Mouse (Mus musculus) kidney, postnatal 14 days (tissue): Measurements from ENCODE around the gene Map3k6.

Experiments used
- DNase-seq: peaks from one replicate; pipeline ENCODE4 v3.0.0; 2022; ENCODE audit warnings: mixed read lengths

Gene Map3k6

DNA sequence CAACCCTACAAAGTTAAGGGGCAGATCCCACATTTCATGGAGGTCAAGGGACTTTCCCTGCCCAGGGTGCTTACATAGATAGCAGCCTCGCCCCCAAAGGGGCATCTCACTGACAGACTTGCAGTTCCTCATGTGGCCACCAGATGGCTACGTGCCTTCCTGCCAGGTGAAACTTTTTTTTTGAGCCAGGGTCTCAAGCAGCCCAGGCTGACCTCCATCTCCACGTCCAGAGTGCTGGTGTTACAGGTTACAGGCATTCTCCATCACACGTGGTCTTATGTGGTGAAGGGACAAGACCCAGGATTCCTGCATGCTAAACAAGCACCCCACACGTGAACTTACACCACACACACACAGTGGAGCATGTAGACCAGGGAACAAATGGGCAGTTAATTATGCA is 23.0 kb upstream of the Map3k6 start:
- DNase-seq: peak; percentile 75

- no peak for DNase-seq
Observed at GRCm38 (mm10) chr4:133218745-133219144, 21.9 kb upstream of the Map3k6 start.

DNA sequence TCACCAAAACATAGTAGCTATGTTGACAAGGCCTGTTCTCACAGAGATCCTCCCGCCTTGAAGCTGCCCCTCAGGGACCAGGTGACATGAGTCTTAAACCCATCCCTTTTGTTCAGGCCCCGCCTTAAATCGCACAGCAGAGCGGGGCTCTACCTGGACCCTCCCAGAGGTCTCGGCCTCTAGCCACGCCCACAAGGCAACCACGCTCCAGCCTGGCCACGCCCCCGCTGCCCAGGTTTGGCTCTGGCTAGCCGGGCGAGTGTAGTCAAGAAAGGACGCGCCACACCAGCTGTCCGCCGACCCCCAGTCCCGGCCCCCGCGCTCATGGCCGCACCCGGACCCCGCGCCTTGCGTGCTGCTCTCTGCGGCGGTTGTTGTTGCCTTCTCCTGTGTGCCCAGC is 20.0 kb upstream of the Map3k6 start:
- peak; percentile 74 for DNase-seq

GRCm38 (mm10) chr4:133221701-133222100 is 18.9 kb upstream of the Map3k6 start:
- DNase-seq: no peak

GRCm38 (mm10) chr4:133223875-133224274 is 16.7 kb upstream of the Map3k6 start:
- no peak for DNase-seq

DNA sequence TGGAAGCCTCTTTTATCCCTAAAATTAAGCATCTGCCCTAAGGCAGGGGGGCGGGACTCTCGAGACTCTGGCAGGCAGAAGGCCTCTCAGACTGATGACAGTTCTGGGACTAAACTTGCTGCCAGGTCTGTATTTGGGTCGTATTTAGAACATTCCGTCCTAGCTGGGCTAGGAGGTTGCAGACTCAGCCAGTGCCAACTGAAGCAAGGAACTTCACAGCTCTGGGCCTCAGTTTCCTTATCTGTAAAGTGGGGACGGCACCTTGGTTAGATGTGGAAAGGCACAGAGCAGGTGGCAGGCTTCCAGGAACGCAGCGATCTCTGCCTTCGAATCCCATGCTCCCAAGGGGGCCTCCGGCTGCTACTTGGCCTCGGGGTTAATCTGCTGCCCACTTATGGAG is 14.5 kb upstream of the Map3k6 start:
- no peak for DNase-seq

GRCm38 (mm10) chr4:133227636-133228035 is 13.0 kb upstream of the Map3k6 start:
- DNase-seq: no peak

- DNase-seq: no peak
Observed at GRCm38 (mm10) chr4:133229582-133229981, 11.0 kb upstream of the Map3k6 start.

GRCm38 (mm10) chr4:133233285-133233976 is 7.2 kb upstream of the Map3k6 start:
- DNase-seq: peak; percentile 70

- DNase-seq: no peak
Observed at GRCm38 (mm10) chr4:133234771-133235170, 5.8 kb upstream of the Map3k6 start.

- DNase-seq: no peak
Observed at GRCm38 (mm10) chr4:133235415-133235814, 5.2 kb upstream of the Map3k6 start.

DNA sequence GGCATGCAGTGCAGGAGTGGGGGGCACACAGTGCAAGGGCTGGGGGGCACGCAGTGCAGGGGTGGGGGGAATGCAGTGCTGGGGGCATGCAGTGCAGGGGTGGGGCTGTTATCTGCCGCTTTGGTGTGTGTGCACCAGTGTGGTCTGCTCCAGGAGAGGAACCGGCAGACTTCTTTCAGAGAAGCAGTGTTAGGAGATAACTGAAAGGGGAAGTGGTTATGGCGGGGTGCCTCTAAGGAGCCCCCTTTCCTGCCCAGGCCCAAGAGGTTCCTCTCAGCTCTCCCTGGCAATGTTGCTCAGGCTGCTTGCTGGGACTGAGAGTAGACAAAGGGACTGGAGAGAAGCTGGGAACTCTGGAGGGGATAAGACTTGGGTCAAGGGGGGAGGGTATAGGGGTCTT is 2.7 kb upstream of the Map3k6 start:
- DNase-seq: no peak

- peak; percentile 94 for DNase-seq
Observed at GRCm38 (mm10) chr4:133240934-133241908, 603 bp downstream of the Map3k6 start.

- no peak for DNase-seq
Observed at GRCm38 (mm10) chr4:133241910-133242309, 1.3 kb downstream of the Map3k6 start.

DNA sequence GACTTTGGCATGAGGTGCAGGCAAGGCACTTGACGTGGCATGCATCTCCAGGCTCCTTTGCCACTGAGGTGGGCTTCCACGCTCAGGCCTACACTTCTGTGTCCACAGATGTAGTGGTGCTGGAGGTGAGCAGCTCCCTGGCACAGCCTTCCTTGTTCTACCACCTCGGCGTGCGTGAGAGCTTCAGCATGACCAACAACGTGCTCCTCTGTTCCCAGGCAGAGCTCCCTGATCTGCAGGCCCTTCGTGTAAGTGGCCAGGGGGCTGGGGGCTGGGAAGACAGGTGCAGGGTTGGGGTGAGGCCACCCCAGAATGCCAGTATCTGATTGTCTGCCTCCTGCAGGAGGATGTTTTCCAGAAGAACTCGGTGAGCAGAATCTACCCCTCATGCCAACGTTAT is 2.1 kb downstream of the Map3k6 start:
- DNase-seq: no peak

GRCm38 (mm10) chr4:133243538-133243937 is 2.9 kb downstream of the Map3k6 start:
- peak; percentile 57 for DNase-seq

GRCm38 (mm10) chr4:133244289-133244688 is 3.7 kb downstream of the Map3k6 start:
- DNase-seq: no peak

- peak; percentile 76 for DNase-seq
Observed at GRCm38 (mm10) chr4:133247072-133247471, 6.5 kb downstream of the Map3k6 start.

- DNase-seq: no peak
Observed at GRCm38 (mm10) chr4:133247806-133248449, 7.3 kb downstream of the Map3k6 start.

GRCm38 (mm10) chr4:133250609-133251008 is 10.0 kb downstream of the Map3k6 start:
- DNase-seq: peak; percentile 86

DNA sequence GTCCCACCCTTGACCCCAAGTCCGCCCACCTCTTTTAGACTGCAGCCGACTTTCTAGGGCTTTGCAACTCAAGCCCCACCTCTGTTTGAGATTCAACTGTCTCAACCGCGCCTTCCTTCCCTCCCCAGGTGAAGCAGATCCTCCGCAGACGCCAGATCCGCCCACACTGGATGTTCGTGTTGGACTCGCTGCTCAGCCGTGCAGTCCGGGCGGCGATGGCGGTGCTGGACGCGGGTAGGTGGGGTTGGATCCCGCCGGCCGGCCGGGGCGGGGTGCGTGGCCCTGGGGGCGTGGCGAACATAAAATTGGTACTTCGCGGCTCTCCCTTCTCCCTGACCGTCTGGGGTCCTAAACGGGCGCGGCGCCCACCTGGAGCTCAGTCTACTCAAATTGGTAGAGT is 10.6 kb downstream of the Map3k6 start:
- DNase-seq: peak; percentile 44

DNA sequence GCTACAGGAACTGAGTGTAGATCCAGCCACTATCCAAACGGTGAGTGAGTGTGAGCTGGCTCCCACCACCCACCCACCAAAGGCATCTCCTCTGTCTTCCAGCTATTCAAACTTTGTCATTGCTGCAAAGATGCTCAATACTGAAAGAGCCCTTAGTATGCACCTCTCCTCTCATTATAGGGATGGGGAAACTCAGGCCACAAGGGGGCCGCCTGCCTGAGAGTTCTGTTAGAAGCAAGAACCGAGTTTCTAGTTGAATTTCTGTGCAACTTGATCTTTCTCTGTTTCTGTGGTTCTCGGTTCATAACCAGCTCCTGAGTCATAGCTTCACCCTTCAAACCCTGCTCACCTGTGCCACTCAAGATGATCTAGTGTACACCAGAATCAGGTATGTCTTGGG is 11.5 kb downstream of the Map3k6 start:
- no peak for DNase-seq

GRCm38 (mm10) chr4:133253412-133253811 is 12.8 kb downstream of the Map3k6 start:
- DNase-seq: no peak
